Mouse (Mus musculus): Measurements from ENCODE around the gene Gadd45b. TPM values are rescaled to one million over a fixed set of nuclear protein-coding genes. Genes with fewer than 3 reads are reported as not detected.
A peak's percentile ranks its signal among the peaks of the same experiment; 100 is the strongest.

Gadd45b gene
- polyA plus RNA-seq, 2 experiments: 1.9 to 2.7 TPM

- TF ChIP-seq EP300 (IDR thresholded peaks at IDR 0.05; ENCODE audit: low read depth) (no peak), CTCF (IDR thresholded peaks at IDR 0.05; ENCODE audit: low read depth) (no peak)
- H3K27me3 ChIP-seq (ENCODE audit: control insufficient read depth, insufficient read depth, low read length): peaks cover 73% of the 10 kb centered on the region
- no peaks in the 10 kb centered on the region for H3K36me3 ChIP-seq (replicated peaks; ENCODE audit: control insufficient read depth, insufficient read depth, low read depth)
- peaks cover 9 to 19% of the 10 kb centered on the region in 2 experiments for H3K4me1 ChIP-seq (replicated peaks; ENCODE audit: control insufficient read depth in 2 of 2, insufficient read depth in 2 of 2, low read length in 1 of 2)
- DNase-seq (ENCODE audit: low read depth in 3 of 3, low spot score in 3 of 3) (no peak), ATAC-seq (ENCODE audit: insufficient read depth) (no peak)
- H3K4me2 ChIP-seq (ENCODE audit: low read depth): peak overlapping the region; percentile 44
- WGBS (ENCODE audit: insufficient replicate concordance): 3% methylated on average over 37 of the region's 37 CpGs
- H3K27ac ChIP-seq: no peak overlapping the region
- no peak overlapping the region for H3K4me3 ChIP-seq (ENCODE audit: insufficient read depth in 1 of 2, low read depth in 2 of 2, low read length in 2 of 2)
- H3K9ac ChIP-seq (replicated peaks): no peak overlapping the region
- no peaks in the 10 kb centered on the region for H3K9me3 ChIP-seq (ENCODE audit: control insufficient read depth, low read length)
These were observed 6.4 kb downstream of the Gadd45b start for GRCm38 (mm10) chr10:80936135-80936809.

GRCm38 (mm10) chr10:80936810-80937164, 6.9 kb downstream of the Gadd45b start:
- H3K4me3 ChIP-seq (ENCODE audit: insufficient read depth in 1 of 2, low read depth in 2 of 2, low read length in 2 of 2): no peak overlapping the region
- ATAC-seq (ENCODE audit: insufficient read depth): no peak
- H3K4me2 ChIP-seq (ENCODE audit: low read depth): peak overlapping the region; percentile 44; the same call in 1 of the 2 replicates
- DNase-seq (ENCODE audit: low read depth in 3 of 3, low spot score in 3 of 3): no peak
- no peak overlapping the region for H3K9ac ChIP-seq (replicated peaks)
- no peak for TF ChIP-seq CTCF (IDR thresholded peaks at IDR 0.05; ENCODE audit: low read depth)
- TF ChIP-seq EP300 (IDR thresholded peaks at IDR 0.05; ENCODE audit: low read depth): no peak
- peaks cover 9 to 20% of the 10 kb centered on the region in 2 experiments for H3K4me1 ChIP-seq (replicated peaks; ENCODE audit: control insufficient read depth in 2 of 2, insufficient read depth in 2 of 2, low read length in 1 of 2)
- peaks cover 67% of the 10 kb centered on the region for H3K27me3 ChIP-seq (ENCODE audit: control insufficient read depth, insufficient read depth, low read length)
- no peak overlapping the region for H3K27ac ChIP-seq
- H3K9me3 ChIP-seq (ENCODE audit: control insufficient read depth, low read length): no peaks in the 10 kb centered on the region
- WGBS (ENCODE audit: insufficient replicate concordance): 19% methylated on average over 6 of the region's 6 CpGs
- no peaks in the 10 kb centered on the region for H3K36me3 ChIP-seq (replicated peaks; ENCODE audit: control insufficient read depth, insufficient read depth, low read depth)

GRCm38 (mm10) chr10:80937646-80938045, 7.8 kb downstream of the Gadd45b start:
- Histone ChIP-seq H3K4me3 (ENCODE audit: insufficient read depth in 1 of 2, low read depth in 2 of 2, low read length in 2 of 2) (no peak overlapping the region), H3K4me1 (replicated peaks; ENCODE audit: control insufficient read depth in 2 of 2, insufficient read depth in 2 of 2, low read length in 1 of 2) (peaks cover 9 to 20% of the 10 kb centered on the region in 2 experiments), H3K27me3 (ENCODE audit: control insufficient read depth, insufficient read depth, low read length) (peaks cover 59% of the 10 kb centered on the region), H3K36me3 (replicated peaks; ENCODE audit: control insufficient read depth, insufficient read depth, low read depth) (no peaks in the 10 kb centered on the region), H3K9me3 (ENCODE audit: control insufficient read depth, low read length) (no peaks in the 10 kb centered on the region), H3K9ac (replicated peaks) (no peak overlapping the region), H3K27ac (no peak overlapping the region), H3K4me2 (ENCODE audit: low read depth) (no peak overlapping the region)
- ATAC-seq (ENCODE audit: insufficient read depth) (no peak), DNase-seq (ENCODE audit: low read depth in 3 of 3, low spot score in 3 of 3) (no peak)
- WGBS (ENCODE audit: insufficient replicate concordance): 27% methylated on average over 8 of the region's 8 CpGs
- no peak for TF ChIP-seq CTCF (IDR thresholded peaks at IDR 0.05; ENCODE audit: low read depth)

- H3K4me1 ChIP-seq (replicated peaks; ENCODE audit: control insufficient read depth in 2 of 2, insufficient read depth in 2 of 2, low read length in 1 of 2): peaks cover 9 to 19% of the 10 kb centered on the region in 2 experiments
- no peak overlapping the region for H3K27ac ChIP-seq
- H3K36me3 ChIP-seq (replicated peaks; ENCODE audit: control insufficient read depth, insufficient read depth, low read depth): no peaks in the 10 kb centered on the region
- WGBS (ENCODE audit: insufficient replicate concordance): 16% methylated on average over 15 of the region's 15 CpGs
- no peak overlapping the region for H3K4me3 ChIP-seq (ENCODE audit: insufficient read depth in 1 of 2, low read depth in 2 of 2, low read length in 2 of 2)
- H3K9me3 ChIP-seq (ENCODE audit: control insufficient read depth, low read length): no peaks in the 10 kb centered on the region
- TF ChIP-seq CTCF (IDR thresholded peaks at IDR 0.05; ENCODE audit: low read depth) (no peak), EP300 (IDR thresholded peaks at IDR 0.05; ENCODE audit: low read depth) (no peak)
- peak overlapping the region; percentile 75 for H3K4me2 ChIP-seq (ENCODE audit: low read depth)
- H3K9ac ChIP-seq (replicated peaks): no peak overlapping the region
- DNase-seq (ENCODE audit: low read depth in 3 of 3, low spot score in 3 of 3): no peak
- peaks cover 45% of the 10 kb centered on the region for H3K27me3 ChIP-seq (ENCODE audit: control insufficient read depth, insufficient read depth, low read length)
- ATAC-seq (ENCODE audit: insufficient read depth): no peak
These were observed 9.1 kb downstream of the Gadd45b start for GRCm38 (mm10) chr10:80938831-80939550.

- Histone ChIP-seq H3K4me2 (ENCODE audit: low read depth) (peak overlapping the region; percentile 75), H3K27me3 (ENCODE audit: control insufficient read depth, insufficient read depth, low read length) (peaks cover 39% of the 10 kb centered on the region), H3K27ac (no peak overlapping the region), H3K4me1 (replicated peaks; ENCODE audit: control insufficient read depth in 2 of 2, insufficient read depth in 2 of 2, low read length in 1 of 2) (peaks cover 9 to 19% of the 10 kb centered on the region in 2 experiments), H3K9ac (replicated peaks) (no peak overlapping the region), H3K9me3 (ENCODE audit: control insufficient read depth, low read length) (no peaks in the 10 kb centered on the region), H3K36me3 (replicated peaks; ENCODE audit: control insufficient read depth, insufficient read depth, low read depth) (no peaks in the 10 kb centered on the region), H3K4me3 (ENCODE audit: insufficient read depth in 1 of 2, low read depth in 2 of 2, low read length in 2 of 2) (peak overlapping the region; percentile 34 to 37; a peak in 3 of 4 replicates)
- 5% methylated on average over 28 of the region's 28 CpGs for WGBS (ENCODE audit: insufficient replicate concordance)
- ATAC-seq (ENCODE audit: insufficient read depth): no peak; the same call in 1 of the 2 replicates
- DNase-seq (ENCODE audit: low read depth in 3 of 3, low spot score in 3 of 3): peak in 1 of 3 experiments; percentile 60
- no peak for TF ChIP-seq CTCF (IDR thresholded peaks at IDR 0.05; ENCODE audit: low read depth)
These were observed 9.8 kb downstream of the Gadd45b start for GRCm38 (mm10) chr10:80939671-80940070.
